Mouse (Mus musculus) spleen, adult 18-20 months (tissue): ENCODE measurements around the gene Tmco2.
A peak's percentile ranks its signal among the peaks of the same experiment; 100 is the strongest.
"Not testable (repeated sequence)": the region's sequence is repeated elsewhere in the genome, so short reads cannot be mapped to it uniquely, and the experiment has no call there.

Source experiments
- DNase-seq, 2 experiments: peaks; one replicate each; pipeline ENCODE4 v3.0.0; 2022; ENCODE audit warnings: mixed read lengths in 2 of 2

Tmco2 gene

GRCm38 (mm10) chr4:121109126-121109525 lies at the start of gene Tmco2:
Gene Tmco2, minus strand, starts transcription at chr4:121109226.
- no peak for DNase-seq

DNA sequence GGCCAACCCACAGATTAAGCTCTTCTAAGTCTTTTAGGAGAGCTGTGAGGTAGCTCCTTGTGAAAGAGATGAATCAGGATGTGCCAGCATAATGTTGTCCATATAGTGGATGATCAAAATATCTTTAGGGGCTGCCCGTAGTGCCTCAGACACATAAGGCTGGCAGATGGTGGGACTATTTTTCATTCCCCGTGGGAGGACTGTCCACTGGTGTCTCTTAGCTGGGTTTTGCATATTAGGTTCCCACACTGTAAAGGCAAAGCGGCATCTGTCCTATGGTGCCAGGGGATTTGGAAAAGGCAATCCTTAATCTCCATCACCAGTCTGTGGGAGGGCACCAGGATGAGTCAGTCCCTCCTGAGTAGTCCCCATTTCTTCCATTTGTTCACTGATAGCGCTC lies 5.7 kb downstream of the Tmco2 start:
- DNase-seq, result no peak

DNA sequence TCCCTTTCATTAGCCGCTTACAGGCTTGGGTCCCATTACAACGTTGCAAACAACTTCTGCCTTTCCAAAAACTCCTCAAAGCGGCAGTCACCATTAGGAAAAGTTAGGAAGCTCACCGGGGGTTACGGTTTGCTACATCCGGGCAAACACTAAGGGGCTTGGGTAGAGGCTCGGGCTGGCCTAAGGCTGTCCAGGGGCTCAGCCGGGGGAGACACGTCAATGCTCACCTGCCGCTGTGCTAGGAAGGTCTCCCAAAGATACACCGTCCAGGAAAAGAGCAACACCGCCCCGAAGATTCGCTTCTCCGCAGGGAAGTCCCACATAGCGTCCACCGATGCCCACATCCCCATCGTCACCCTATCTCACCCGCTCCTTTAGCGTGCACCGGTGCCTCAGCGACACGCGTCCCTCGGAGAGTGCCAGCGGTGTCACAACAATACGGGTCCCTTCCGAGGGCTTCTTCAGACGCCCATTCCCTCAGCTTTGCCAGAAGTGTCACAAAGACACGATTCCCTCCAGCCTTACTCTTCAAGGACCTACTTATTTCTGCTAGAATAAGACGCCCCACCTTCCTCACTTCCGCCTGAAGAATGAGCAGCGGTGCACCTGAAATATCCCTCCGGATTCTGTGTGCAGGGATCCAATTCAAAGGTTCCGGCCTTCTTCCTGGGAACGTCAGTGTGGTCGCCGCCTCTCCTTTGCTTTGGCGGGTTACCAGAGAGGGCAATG lies 11.2 kb downstream of the Tmco2 start, which contains the start of gene Zmpste24:
Gene Zmpste24, minus strand, starts transcription at position 592 of the 729 bp plus-strand sequence.
- peak; percentile 59 to 81 for DNase-seq

DNA sequence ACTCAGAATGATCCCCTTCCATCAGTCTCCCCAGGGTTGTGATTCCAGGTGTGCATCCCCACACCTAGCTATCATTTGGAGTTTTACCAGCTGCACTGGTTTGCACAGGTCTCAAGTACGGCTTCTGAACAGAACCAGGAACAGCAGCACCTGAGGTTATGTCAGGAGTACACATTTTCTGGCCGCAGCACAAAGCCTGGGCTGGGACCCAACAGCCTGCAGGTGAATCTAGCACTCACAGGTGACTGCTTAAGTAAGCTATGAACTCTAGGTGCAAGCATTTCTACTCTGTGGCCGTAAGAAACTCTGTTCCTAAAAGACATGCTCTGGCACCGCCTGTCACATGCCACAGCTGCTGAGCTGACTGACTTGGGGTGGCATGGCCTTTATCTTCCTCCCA lies 18.8 kb downstream of the Tmco2 start:
- no peak for DNase-seq

DNA sequence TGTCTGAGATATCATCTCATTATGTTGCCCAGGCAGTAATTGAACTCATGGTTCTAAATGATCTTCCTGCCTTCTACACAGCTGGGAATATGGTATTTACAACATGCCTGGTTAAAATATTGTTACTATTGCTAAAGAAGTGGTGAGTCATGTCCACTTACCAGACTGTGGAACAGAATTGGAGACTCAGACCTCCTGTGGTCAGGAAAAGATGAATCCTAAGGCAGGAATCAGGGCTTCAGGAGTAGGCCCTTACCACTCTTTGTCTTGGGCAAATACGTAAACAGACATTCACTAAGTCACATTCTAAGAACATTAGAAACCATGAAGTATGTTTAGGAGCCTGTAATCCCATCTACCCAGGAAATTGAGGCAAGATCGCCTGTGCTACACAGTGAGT lies 20.3 kb downstream of the Tmco2 start:
- no peak for DNase-seq

- DNase-seq, result no peak
These were observed 24.5 kb downstream of the Tmco2 start for GRCm38 (mm10) chr4:121084506-121084905.

DNA sequence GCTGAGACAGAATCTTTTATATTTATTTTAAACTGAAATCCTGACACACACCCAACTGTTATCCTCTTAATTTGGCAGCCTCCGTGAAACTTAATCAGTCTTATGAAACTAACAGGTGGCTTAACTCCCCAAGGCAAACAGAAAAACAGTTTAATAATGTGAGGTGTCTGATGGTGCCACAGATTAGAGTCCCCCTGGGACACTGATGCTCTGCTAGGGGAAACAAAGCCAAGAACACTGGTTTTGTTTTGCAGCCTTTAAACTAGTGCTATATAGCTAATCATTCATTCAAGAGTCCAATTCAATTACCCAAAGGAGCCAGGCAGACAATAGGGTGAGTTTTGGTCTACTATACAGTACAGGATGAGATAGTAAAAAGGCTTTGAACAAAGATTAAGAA lies 28.6 kb downstream of the Tmco2 start:
- no peak for DNase-seq

- DNase-seq, result no peak
These were observed 30.9 kb downstream of the Tmco2 start for GRCm38 (mm10) chr4:121077915-121078646.

GRCm38 (mm10) chr4:121074250-121074649 lies 34.8 kb downstream of the Tmco2 start:
- DNase-seq, result no peak

GRCm38 (mm10) chr4:121065336-121065735 lies 43.7 kb downstream of the Tmco2 start:
- DNase-seq, result no peak

DNA sequence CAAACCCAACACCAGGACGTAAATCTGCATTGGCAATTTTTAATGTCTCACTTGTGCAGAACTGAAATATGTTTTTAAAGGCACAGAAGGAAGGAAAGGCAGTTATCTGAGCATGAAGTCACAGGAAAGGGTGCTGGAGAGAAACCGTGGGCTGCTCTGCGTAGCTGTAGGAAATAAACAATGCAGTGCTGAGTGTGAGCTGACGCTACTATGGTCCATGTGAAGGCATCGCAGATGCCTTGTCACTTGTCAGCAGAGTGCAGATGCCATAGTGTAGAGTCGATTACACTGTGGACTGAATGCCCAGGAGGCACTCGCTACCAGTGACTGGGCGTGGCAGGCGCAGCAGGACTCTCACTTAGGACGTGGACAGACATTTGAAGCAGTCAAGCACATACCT lies 49.8 kb downstream of the Tmco2 start:
- not testable (repeated sequence) for DNase-seq

GRCm38 (mm10) chr4:121057032-121057431 lies 52.0 kb downstream of the Tmco2 start:
- DNase-seq, result no peak

DNA sequence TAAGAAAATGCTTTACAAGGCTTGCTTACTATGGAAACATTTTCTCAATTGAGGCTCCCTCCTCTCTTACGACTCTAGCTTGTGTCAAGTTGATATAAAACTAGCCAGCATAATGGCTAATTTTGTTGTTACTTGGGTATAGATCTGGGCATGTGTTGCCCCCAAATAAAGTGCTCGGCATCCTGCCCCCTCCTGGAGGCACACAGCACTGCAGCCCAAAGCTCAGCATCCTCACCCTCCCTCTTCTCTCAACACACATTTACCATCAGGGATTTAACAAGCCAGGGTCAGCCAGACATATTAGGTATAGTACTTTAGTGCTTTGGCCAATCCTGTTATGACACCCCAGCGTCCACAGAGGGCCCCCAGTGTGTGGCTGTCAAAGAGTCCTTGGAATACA lies 52.7 kb downstream of the Tmco2 start:
- DNase-seq, result peak in 1 of 2 experiments; percentile 43
